Mouse (Mus musculus) intestine, embryonic 14.5 days (tissue): Measurements from ENCODE around the gene Rpl6. TPM values are rescaled to one million over a fixed set of nuclear protein-coding genes. Genes with fewer than 3 reads are reported as not detected.

Experiments used
- ATAC-seq: fragments of 200-750 bp; cut with Nextera tagmentation; replicated peaks from 2 replicates; pipeline ENCODE4 v1.8.0; 2017; ENCODE audit warnings: low read depth, moderate number of reproducible peaks, moderate TSS enrichment, moderate library complexity; ENCODE audit not compliant: low FRiP score, low TSS enrichment
- DNase-seq: peaks from one replicate; pipeline ENCODE4 v3.0.0-alpha.2; 2018; ENCODE audit warnings: low spot score
- H3K27ac ChIP-seq: fragments of 300-500 bp; sonication (generic); 2 replicates; pipeline ENCODE4 v1.5.1; 2014; ENCODE audit warnings: low read depth, mild to moderate bottlenecking, control low read depth
- H3K27me3 ChIP-seq: fragments of 300-500 bp; sonication (generic); replicated peaks from 2 replicates; pipeline ENCODE4 v1.6.1; 2014; ENCODE audit warnings: low read length, control low read depth; ENCODE audit not compliant: control insufficient read depth, insufficient read depth
- H3K36me3 ChIP-seq: fragments of 300-500 bp; sonication (generic); 2 replicates; pipeline ENCODE4 v1.6.1; 2014; ENCODE audit warnings: low read length, control low read depth; ENCODE audit not compliant: control insufficient read depth, insufficient read depth
- H3K4me1 ChIP-seq: fragments of 300-500 bp; sonication (generic); replicated peaks from 2 replicates; pipeline ENCODE4 v1.6.1; 2014; ENCODE audit warnings: low read length, control low read depth, mixed read lengths; ENCODE audit not compliant: control insufficient read depth, insufficient read depth
- H3K4me2 ChIP-seq: fragments of 300-500 bp; sonication (generic); 2 replicates; pipeline ENCODE4 v1.6.1; 2014; ENCODE audit warnings: low read length
- H3K4me3 ChIP-seq: fragments of 300-500 bp; sonication (generic); 2 replicates; pipeline ENCODE4 v1.5.1; 2014; ENCODE audit warnings: low read depth, low read length, control low read depth, mixed read lengths
- H3K9ac ChIP-seq: fragments of 300-500 bp; sonication (generic); 2 replicates; pipeline ENCODE4 v1.6.1; 2014; ENCODE audit warnings: mild to moderate bottlenecking, low read length
- H3K9me3 ChIP-seq: fragments of 300-500 bp; sonication (generic); 2 replicates; pipeline ENCODE4 v1.6.1; 2016; ENCODE audit warnings: low read length, control low read depth; ENCODE audit not compliant: control insufficient read depth
- WGBS: fragments of 180-500 bp; shearing (Covaris S2); extraction: QIAGEN DNeasy Blood & Tissue Kit; methylation state at CpG from one replicate; pipeline ENCODE4 v1.1.7; 2014; 5-methylcytosine and 5-hydroxymethylcytosine counted together
- polyA plus RNA-seq: library from polyadenylated mRNA; unstranded; fragments of >200 nt; fragmentation: Nextera tagmentation; extraction: Ambion mirVana; gene quantifications from 2 replicates; pipeline ENCODE4 v1.2.1, GENCODE M21; 2014

Rpl6 gene
- polyA plus RNA-seq: 766 and 768 TPM in 2 replicates

GRCm38 (mm10) chr5:121204132-121205089 is at the start of gene Rpl6:
TSS of gene Rpl6 (plus strand) at chr5:121204481.
- Histone ChIP-seq H3K4me3 (peak within 1 kb of the TSS; percentile 90), H3K4me2 (peak within 1 kb of the TSS; percentile 57), H3K9me3 (no peaks in the 10 kb centered on the region), H3K27ac (peak within 1 kb of the TSS; percentile 70), H3K9ac (peak within 1 kb of the TSS; percentile 93), H3K4me1 (peaks cover 16% of the 10 kb centered on the region), H3K36me3 (peaks cover 38% of the 10 kb centered on the region), H3K27me3 (no peaks in the 10 kb centered on the region)
- 2% methylated on average over 52 of the region's 52 CpGs for WGBS
- DNase-seq (peak; percentile 92), ATAC-seq (peak; percentile 87)

- WGBS: 89% methylated on average over 4 of the region's 4 CpGs
- H3K36me3 ChIP-seq: peaks cover 78% of the 10 kb centered on the region
- no peak overlapping the region for H3K9ac ChIP-seq
- H3K4me2 ChIP-seq: no peak overlapping the region
- DNase-seq (no peak), ATAC-seq (no peak)
- no peaks in the 10 kb centered on the region for H3K27me3 ChIP-seq
- no peaks in the 10 kb centered on the region for H3K4me1 ChIP-seq
- H3K9me3 ChIP-seq: no peaks in the 10 kb centered on the region
- H3K27ac ChIP-seq: no peak overlapping the region
- no peak overlapping the region for H3K4me3 ChIP-seq
These were observed 48.2 kb upstream of the Rpl6 start for GRCm38 (mm10) chr5:121156121-121156520.

GRCm38 (mm10) chr5:121157017-121157416 is 47.3 kb upstream of the Rpl6 start:
- no peaks in the 10 kb centered on the region for H3K9me3 ChIP-seq
- ATAC-seq: no peak
- DNase-seq: no peak
- H3K9ac ChIP-seq: no peak overlapping the region
- 32% methylated on average over 2 of the region's 2 CpGs for WGBS
- no peaks in the 10 kb centered on the region for H3K4me1 ChIP-seq
- peaks cover 78% of the 10 kb centered on the region for H3K36me3 ChIP-seq
- H3K27me3 ChIP-seq: no peaks in the 10 kb centered on the region
- no peak overlapping the region for H3K4me3 ChIP-seq
- H3K4me2 ChIP-seq: no peak overlapping the region
- no peak overlapping the region for H3K27ac ChIP-seq

GRCm38 (mm10) chr5:121157489-121157888 is 46.8 kb upstream of the Rpl6 start:
- 95% methylated on average over 5 of the region's 5 CpGs for WGBS
- ATAC-seq (no peak), DNase-seq (no peak)
- Histone ChIP-seq H3K27me3 (no peaks in the 10 kb centered on the region), H3K4me3 (no peak overlapping the region), H3K4me1 (no peaks in the 10 kb centered on the region), H3K27ac (no peak overlapping the region), H3K9ac (no peak overlapping the region), H3K36me3 (peaks cover 78% of the 10 kb centered on the region), H3K9me3 (no peaks in the 10 kb centered on the region), H3K4me2 (no peak overlapping the region)

GRCm38 (mm10) chr5:121158966-121159365 is 45.3 kb upstream of the Rpl6 start:
- no peak for DNase-seq
- H3K36me3 ChIP-seq: peaks cover 78% of the 10 kb centered on the region

GRCm38 (mm10) chr5:121162285-121162684 is 42.0 kb upstream of the Rpl6 start:
- no peak overlapping the region for H3K9ac ChIP-seq
- peaks cover 86% of the 10 kb centered on the region for H3K36me3 ChIP-seq
- no peak overlapping the region for H3K4me3 ChIP-seq
- no peak overlapping the region for H3K27ac ChIP-seq
- 82% methylated on average over 5 of the region's 5 CpGs for WGBS
- no peak for ATAC-seq
- H3K4me2 ChIP-seq: no peak overlapping the region
- H3K4me1 ChIP-seq: no peaks in the 10 kb centered on the region
- no peaks in the 10 kb centered on the region for H3K9me3 ChIP-seq
- no peaks in the 10 kb centered on the region for H3K27me3 ChIP-seq
- no peak for DNase-seq

More at GRCm38 (mm10) chr5:121158966-121159365, 45.3 kb upstream of the Rpl6 start:
- H3K4me3 ChIP-seq: no peak overlapping the region
- H3K27me3 ChIP-seq: no peaks in the 10 kb centered on the region
- H3K27ac ChIP-seq: no peak overlapping the region
- H3K9me3 ChIP-seq: no peaks in the 10 kb centered on the region
- no peak for ATAC-seq
- 84% methylated on average over 7 of the region's 7 CpGs for WGBS
- no peaks in the 10 kb centered on the region for H3K4me1 ChIP-seq
- no peak overlapping the region for H3K9ac ChIP-seq
- no peak overlapping the region for H3K4me2 ChIP-seq

GRCm38 (mm10) chr5:121162923-121163322 is 41.4 kb upstream of the Rpl6 start:
- H3K27me3 ChIP-seq: no peaks in the 10 kb centered on the region
- no peak overlapping the region for H3K9ac ChIP-seq
- no peaks in the 10 kb centered on the region for H3K9me3 ChIP-seq
- H3K36me3 ChIP-seq: peaks cover 92% of the 10 kb centered on the region
- no peak overlapping the region for H3K4me3 ChIP-seq
- H3K27ac ChIP-seq: no peak overlapping the region
- no peak for ATAC-seq
- H3K4me1 ChIP-seq: no peaks in the 10 kb centered on the region
- H3K4me2 ChIP-seq: no peak overlapping the region
- 89% methylated on average over 7 of the region's 7 CpGs for WGBS
- no peak for DNase-seq

- Histone ChIP-seq H3K4me1 (no peaks in the 10 kb centered on the region), H3K9ac (no peak overlapping the region), H3K27ac (no peak overlapping the region), H3K4me2 (no peak overlapping the region), H3K27me3 (no peaks in the 10 kb centered on the region), H3K9me3 (no peaks in the 10 kb centered on the region), H3K4me3 (no peak overlapping the region), H3K36me3 (peaks cover 77% of the 10 kb centered on the region)
- ATAC-seq (no peak), DNase-seq (no peak)
- WGBS: 97% methylated on average over 6 of the region's 6 CpGs
These were observed 37.4 kb upstream of the Rpl6 start for GRCm38 (mm10) chr5:121166884-121167283.
